Mouse (Mus musculus) neural tube, embryonic 12.5 days (tissue): ENCODE results near the gene Tgfbi. TPM values are rescaled to one million over a fixed set of nuclear protein-coding genes. Genes with fewer than 3 reads are reported as not detected.

ENCODE experiments used
- ATAC-seq: fragments of 200-750 bp; cut with Nextera tagmentation; 2 replicates; pipeline ENCODE4 v1.8.0; 2017; ENCODE audit warnings: low read depth, mild to moderate bottlenecking, moderate TSS enrichment, moderate library complexity; ENCODE audit not compliant: low FRiP score
- H3K27ac ChIP-seq: fragments of 300-500 bp; sonication (generic); 2 replicates; pipeline ENCODE4 v1.5.1; 2016
- H3K27me3 ChIP-seq: fragments of 300-500 bp; sonication (generic); replicated peaks from 2 replicates; pipeline ENCODE4 v1.6.1; 2016; ENCODE audit warnings: mild to moderate bottlenecking
- H3K36me3 ChIP-seq: fragments of 300-500 bp; sonication (generic); 2 replicates; pipeline ENCODE4 v1.6.1; 2016; ENCODE audit warnings: mild to moderate bottlenecking
- H3K4me1 ChIP-seq: fragments of 300-500 bp; sonication (generic); 2 replicates; pipeline ENCODE4 v1.6.1; 2016
- H3K4me2 ChIP-seq: fragments of 300-500 bp; sonication (generic); replicated peaks from 2 replicates; pipeline ENCODE4 v1.6.1; 2016; ENCODE audit warnings: mild to moderate bottlenecking
- H3K4me3 ChIP-seq: fragments of 300-500 bp; sonication (generic); 2 replicates; pipeline ENCODE4 v1.5.1; 2016
- H3K9ac ChIP-seq: fragments of 300-500 bp; sonication (generic); 2 replicates; pipeline ENCODE4 v1.6.1; 2016; ENCODE audit warnings: mild to moderate bottlenecking
- H3K9me3 ChIP-seq: fragments of 300-500 bp; sonication (generic); 2 replicates; pipeline ENCODE4 v1.6.1; 2016; ENCODE audit warnings: mild to moderate bottlenecking
- WGBS: fragments of 180-500 bp; shearing (Covaris S2); methylation state at CpG from one replicate; pipeline ENCODE4 v1.1.7; 2016; 5-methylcytosine and 5-hydroxymethylcytosine counted together
- polyA plus RNA-seq: library from polyadenylated mRNA; unstranded; fragments of >200 nt; fragmentation: Nextera tagmentation; extraction: Ambion mirVana; gene quantifications from 2 replicates; pipeline ENCODE4 v1.2.1, GENCODE M21; 2016

The Tgfbi gene
- polyA plus RNA-seq, 1 experiment from 2014 or later = 39.9 TPM

DNA sequence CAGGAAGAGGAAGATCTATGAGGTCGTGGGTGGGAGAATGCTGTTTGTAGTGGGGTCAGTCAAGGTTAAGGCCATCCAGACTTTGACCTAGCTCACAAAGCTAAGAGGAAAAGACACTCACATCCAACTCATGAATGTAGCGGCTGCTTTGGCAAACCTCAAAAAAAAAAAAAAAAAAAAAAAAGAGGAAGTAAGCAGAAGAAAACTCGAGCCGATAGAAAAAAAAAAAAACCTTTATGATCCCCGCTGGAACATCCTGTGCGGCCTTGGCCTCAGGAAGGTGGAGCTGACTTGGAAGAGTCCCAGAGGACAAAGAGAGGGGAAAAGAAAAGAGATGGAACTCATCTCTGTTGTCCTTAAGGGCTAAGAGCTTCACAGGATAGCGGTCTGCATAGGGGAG is 7.1 kb downstream of the Tgfbi start:
- 68% methylated on average over 7 of the region's 7 CpGs for WGBS
- peaks cover 12% of the 10 kb centered on the region; the same call in 1 of the 2 replicates for H3K4me1 ChIP-seq
- no peaks in the 10 kb centered on the region for H3K36me3 ChIP-seq
- no peak overlapping the region for H3K4me3 ChIP-seq
- H3K9me3 ChIP-seq = no peaks in the 10 kb centered on the region
- no peak for ATAC-seq
- H3K27ac ChIP-seq = no peak overlapping the region
- H3K27me3 ChIP-seq = 0 out of 2 replicates have a peak, but pooled peaks cover under 1% of the 10 kb centered on the region
- H3K4me2 ChIP-seq = no peak overlapping the region
- no peak overlapping the region for H3K9ac ChIP-seq

DNA sequence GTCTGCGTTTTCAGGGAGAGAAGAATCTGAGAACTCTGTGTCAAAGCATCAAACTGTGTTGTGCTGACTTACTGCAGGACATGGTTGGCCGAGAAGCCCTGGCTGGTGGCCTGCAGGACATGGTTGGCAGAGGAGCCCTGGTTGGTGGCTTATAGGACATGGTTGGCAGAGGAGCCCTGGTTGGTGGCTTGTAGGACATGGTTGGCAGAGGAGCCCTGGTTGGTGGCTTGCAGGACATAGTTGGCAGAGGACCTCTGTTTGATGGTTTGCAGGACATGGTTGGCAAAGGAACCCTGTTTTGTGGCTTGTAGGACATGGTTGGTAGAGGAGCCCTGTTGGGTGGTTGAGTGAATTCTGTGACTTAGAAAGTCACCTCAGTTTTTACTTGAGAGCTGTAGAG is 7.9 kb downstream of the Tgfbi start:
- Histone ChIP-seq H3K27me3 (no peaks in the 10 kb centered on the region), H3K4me2 (no peak overlapping the region), H3K9me3 (no peaks in the 10 kb centered on the region), H3K4me1 (peaks cover 12% of the 10 kb centered on the region), H3K4me3 (no peak overlapping the region), H3K36me3 (no peaks in the 10 kb centered on the region), H3K9ac (no peak overlapping the region), H3K27ac (no peak overlapping the region)
- ATAC-seq = no peak
- 97% methylated on average over 2 of the region's 2 CpGs for WGBS

DNA sequence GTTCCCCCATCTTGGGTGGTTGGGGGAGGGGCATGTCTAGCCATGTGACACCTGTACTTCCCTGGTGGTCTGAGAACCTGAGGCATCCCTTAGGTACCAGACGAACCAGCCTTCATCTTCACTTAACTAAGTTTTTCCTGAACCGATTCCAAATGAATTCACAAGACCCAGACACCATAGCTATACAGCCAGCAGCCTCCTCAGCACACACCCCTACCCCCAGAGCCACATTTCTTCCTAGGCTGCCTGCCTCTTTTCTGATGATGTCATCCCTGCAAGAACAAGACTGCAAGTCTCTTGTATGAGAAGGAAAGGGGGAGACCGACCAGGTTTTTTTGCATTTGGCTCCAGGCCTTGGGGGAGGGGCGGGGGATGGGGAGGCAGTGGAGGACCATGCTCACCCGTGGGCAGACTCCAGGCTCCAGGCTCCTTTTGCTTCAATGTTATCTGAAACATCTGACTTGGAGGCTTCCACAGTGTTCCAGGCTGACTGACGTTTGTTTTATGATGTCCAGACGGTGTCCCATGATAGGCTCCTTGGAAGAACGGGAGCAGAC is 13.0 kb downstream of the Tgfbi start:
- ATAC-seq = no peak
- 55% methylated on average over 8 of the region's 8 CpGs for WGBS
- Histone ChIP-seq H3K27me3 (no peaks in the 10 kb centered on the region), H3K4me1 (peaks cover 3% of the 10 kb centered on the region), H3K4me2 (no peak overlapping the region), H3K4me3 (no peak overlapping the region), H3K36me3 (0 out of 2 replicates have a peak, but pooled peaks cover 3% of the 10 kb centered on the region), H3K9me3 (no peaks in the 10 kb centered on the region), H3K27ac (no peak overlapping the region), H3K9ac (no peak overlapping the region)

DNA sequence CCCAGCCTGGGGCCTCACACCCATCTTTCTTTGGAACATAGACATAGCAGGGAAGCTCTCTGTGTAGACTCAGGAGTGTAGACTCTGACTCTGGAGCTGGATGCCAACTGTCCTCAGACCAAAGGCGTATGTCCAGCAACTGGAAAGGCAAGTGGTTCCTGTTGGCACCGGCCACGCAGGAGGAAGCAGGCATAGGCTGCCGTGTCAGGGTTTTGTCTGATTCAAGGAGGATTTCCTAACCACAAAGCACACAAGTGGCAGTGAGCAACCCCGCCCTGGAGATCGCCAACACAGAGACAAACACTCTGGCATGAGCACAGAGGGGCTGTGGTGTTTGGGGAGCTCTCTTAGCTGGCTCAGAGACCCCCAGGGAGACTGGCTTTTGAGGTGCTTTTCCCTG is 17.2 kb downstream of the Tgfbi start:
- Histone ChIP-seq H3K4me3 (no peak overlapping the region), H3K27me3 (no peaks in the 10 kb centered on the region), H3K9me3 (no peaks in the 10 kb centered on the region), H3K4me2 (no peak overlapping the region), H3K27ac (no peak overlapping the region), H3K36me3 (0 out of 2 replicates have a peak, but pooled peaks cover 3% of the 10 kb centered on the region), H3K4me1 (peaks cover 10% of the 10 kb centered on the region), H3K9ac (no peak overlapping the region)
- no peak for ATAC-seq
- WGBS = 81% methylated on average over 6 of the region's 6 CpGs

DNA sequence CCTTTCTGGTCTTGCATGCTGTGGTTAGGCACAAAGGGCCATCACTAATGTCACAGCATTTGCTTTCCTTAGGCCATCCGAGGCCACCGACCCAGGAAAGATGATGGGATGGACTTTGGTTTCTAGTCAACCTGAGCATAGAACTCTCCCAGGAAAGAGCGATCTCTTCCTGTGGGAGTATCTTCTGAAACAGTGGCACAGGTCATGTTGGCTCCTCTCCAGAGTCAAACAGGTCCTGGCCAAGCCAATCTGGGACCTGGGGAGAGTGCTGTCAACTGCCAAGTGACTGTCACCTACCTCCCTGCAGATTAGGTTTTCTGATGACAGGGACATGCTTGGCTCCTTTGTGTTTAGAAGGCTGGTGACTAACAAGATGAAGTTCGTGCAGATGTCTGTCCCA is 20.8 kb downstream of the Tgfbi start:
- no peak overlapping the region for H3K4me2 ChIP-seq
- H3K36me3 ChIP-seq = 0 out of 2 replicates have a peak, but pooled peaks cover 3% of the 10 kb centered on the region
- no peak overlapping the region for H3K27ac ChIP-seq
- peaks cover 16% of the 10 kb centered on the region for H3K4me1 ChIP-seq
- no peaks in the 10 kb centered on the region for H3K27me3 ChIP-seq
- H3K4me3 ChIP-seq = no peak overlapping the region
- H3K9me3 ChIP-seq = no peaks in the 10 kb centered on the region
- WGBS = 88% methylated on average over 4 of the region's 4 CpGs
- no peak for ATAC-seq
- H3K9ac ChIP-seq = no peak overlapping the region

DNA sequence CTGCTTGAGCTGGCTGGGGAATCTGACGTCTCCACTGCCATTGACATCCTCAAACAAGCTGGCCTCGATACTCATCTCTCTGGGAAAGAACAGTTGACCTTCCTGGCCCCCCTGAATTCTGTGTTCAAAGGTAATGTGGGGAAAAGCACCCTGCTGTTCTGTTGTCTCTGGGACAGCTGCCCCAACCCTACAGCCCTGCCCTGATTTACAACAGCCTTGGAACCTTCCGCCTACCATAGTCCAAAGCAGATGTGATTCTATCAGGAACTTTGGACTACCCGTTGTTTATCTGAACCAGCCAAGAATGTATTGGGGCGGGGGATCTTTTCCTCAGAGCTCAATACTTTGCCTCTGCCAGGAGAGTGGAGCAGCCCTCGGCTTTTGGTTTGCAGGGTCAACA is 21.2 kb downstream of the Tgfbi start:
- Histone ChIP-seq H3K4me1 (peaks cover 16% of the 10 kb centered on the region), H3K4me3 (no peak overlapping the region), H3K9ac (no peak overlapping the region), H3K9me3 (no peaks in the 10 kb centered on the region), H3K36me3 (0 out of 2 replicates have a peak, but pooled peaks cover 3% of the 10 kb centered on the region), H3K4me2 (no peak overlapping the region), H3K27ac (no peak overlapping the region), H3K27me3 (no peaks in the 10 kb centered on the region)
- ATAC-seq = no peak
- WGBS = 12% methylated on average over 6 of the region's 6 CpGs

DNA sequence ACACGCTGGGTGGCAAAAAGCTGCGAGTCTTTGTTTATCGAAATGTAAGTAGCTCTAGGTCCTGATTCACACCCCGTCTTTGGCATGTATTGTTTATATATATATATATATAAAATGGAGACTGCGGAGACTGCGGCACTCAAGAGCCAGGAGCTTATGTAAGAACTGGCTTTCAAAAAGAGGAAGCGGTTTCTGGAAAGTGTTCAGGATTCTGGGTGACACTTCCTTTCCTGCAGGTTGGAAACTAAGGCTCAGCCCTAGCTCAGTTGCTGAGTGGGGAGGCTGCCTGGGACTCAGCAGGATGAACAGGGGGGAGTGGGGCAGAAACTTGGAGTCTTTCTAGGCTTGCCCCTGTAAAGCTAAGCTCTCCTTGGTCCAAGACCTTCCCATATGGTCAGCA is 22.0 kb downstream of the Tgfbi start:
- Histone ChIP-seq H3K9ac (no peak overlapping the region), H3K4me1 (peaks cover 16% of the 10 kb centered on the region), H3K9me3 (no peaks in the 10 kb centered on the region), H3K27me3 (no peaks in the 10 kb centered on the region), H3K27ac (no peak overlapping the region), H3K4me2 (no peak overlapping the region), H3K4me3 (no peak overlapping the region), H3K36me3 (no peaks in the 10 kb centered on the region)
- WGBS = 94% methylated on average over 7 of the region's 7 CpGs
- ATAC-seq = no peak

DNA sequence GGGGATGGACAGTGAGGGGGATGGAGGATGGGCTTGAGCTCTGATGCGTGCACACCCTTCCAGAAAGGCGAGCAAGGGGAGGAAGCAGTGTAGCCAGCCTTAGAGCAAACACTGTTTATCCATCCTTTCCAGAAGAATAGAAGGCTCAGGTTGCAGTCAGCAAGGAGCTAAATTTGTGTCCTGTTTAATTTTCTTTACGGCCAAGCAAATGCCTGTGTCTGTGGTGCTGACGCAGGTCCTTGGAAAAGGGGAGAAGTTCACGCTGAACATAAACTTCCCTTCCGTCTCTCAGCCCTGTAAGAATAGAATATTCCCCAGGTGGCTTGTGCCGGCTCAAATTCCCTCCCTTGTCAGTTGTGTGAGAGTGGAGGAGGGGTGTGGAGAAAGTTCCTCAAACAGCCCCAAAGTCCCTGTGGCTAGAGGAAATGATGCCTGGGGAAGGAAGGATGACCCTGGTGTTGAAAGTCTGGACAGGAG is 24.9 kb downstream of the Tgfbi start:
- H3K27ac ChIP-seq = no peak overlapping the region

DNA sequence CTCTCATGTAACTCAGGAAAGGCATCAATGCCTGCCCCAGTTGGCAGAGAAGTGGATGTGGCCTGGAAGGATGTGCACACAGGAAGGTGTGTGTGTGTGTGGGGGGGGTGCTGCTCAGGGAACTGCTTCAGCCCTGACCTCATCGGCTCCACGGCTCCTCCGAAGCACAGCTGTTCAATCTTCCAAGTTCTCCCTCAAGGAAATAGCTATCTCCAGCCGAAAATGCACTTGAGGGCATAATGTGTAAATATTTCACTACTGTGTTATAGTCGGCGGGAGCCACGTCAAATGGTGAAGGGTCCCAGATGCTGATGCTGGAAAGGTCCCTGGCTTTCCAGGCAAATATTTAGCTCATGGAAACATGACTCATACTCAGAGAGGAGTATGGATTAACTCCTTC is 25.6 kb downstream of the Tgfbi start:
- Histone ChIP-seq H3K9me3 (no peaks in the 10 kb centered on the region), H3K4me3 (no peak overlapping the region), H3K4me1 (peaks cover 20% of the 10 kb centered on the region), H3K9ac (no peak overlapping the region), H3K27ac (no peak overlapping the region), H3K36me3 (no peaks in the 10 kb centered on the region), H3K4me2 (no peak overlapping the region), H3K27me3 (no peaks in the 10 kb centered on the region)
- WGBS = 69% methylated on average over 7 of the region's 7 CpGs
- ATAC-seq = no peak

More for the DNA sequence above, 24.9 kb downstream of the Tgfbi start:
- Histone ChIP-seq H3K9me3 (no peaks in the 10 kb centered on the region), H3K4me1 (peaks cover 20% of the 10 kb centered on the region), H3K27me3 (no peaks in the 10 kb centered on the region), H3K4me2 (no peak overlapping the region; the same call in 1 of the 2 replicates), H3K9ac (no peak overlapping the region), H3K4me3 (no peak overlapping the region), H3K36me3 (no peaks in the 10 kb centered on the region)
- WGBS = 27% methylated on average over 7 of the region's 7 CpGs
- ATAC-seq = no peak

DNA sequence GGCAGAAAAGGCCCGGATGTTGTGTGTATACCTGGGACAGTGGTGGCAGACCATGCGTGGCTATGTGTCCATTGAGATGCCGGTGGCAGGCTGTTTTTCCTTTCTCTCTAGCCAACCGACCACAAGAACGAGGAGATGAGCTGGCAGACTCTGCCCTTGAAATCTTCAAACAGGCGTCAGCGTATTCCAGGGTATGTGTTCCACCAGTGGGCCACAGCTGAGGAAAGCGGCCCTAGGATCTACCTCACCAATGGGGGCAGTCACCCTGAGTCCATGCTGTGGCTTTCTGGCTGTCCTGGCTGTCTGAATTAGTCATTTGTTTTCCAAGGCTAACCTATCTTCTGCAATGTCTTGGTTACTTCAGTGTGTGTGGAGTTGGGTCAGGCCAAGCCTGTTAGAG is 27.7 kb downstream of the Tgfbi start:
- Histone ChIP-seq H3K9me3 (no peaks in the 10 kb centered on the region), H3K36me3 (no peaks in the 10 kb centered on the region), H3K4me1 (peaks cover 14% of the 10 kb centered on the region), H3K9ac (no peak overlapping the region), H3K27me3 (no peaks in the 10 kb centered on the region), H3K4me3 (no peak overlapping the region), H3K27ac (no peak overlapping the region), H3K4me2 (no peak overlapping the region)
- ATAC-seq = no peak
- 95% methylated on average over 8 of the region's 8 CpGs for WGBS

DNA sequence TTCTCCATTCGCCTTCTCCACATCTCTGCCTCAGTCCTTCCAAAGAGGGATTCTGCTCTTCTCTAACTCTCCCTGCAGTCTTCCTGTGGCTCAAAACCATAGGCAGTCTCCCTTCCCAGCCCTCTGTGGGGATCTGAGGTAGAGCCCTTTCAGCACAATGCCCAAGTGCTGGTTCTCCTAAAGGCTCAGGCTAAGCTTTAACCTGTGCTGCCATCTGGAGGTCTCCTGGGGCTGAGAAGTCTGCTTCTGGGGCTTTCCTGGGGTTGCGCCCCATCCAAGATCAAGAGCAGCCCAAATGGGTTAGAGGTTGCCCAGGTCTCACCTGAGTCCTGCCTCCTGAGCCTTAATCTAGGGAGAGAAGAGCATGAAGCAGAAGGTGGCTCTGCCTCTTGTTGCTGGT is 32.4 kb downstream of the Tgfbi start:
- H3K4me1 ChIP-seq = peaks cover 4% of the 10 kb centered on the region; the same call in 1 of the 2 replicates
- H3K36me3 ChIP-seq = no peaks in the 10 kb centered on the region
- no peak for ATAC-seq
- H3K9me3 ChIP-seq = no peaks in the 10 kb centered on the region
- H3K4me3 ChIP-seq = no peak overlapping the region
- WGBS = 90% methylated on average over 2 of the region's 2 CpGs
- no peak overlapping the region for H3K4me2 ChIP-seq
- H3K27me3 ChIP-seq = no peaks in the 10 kb centered on the region
- no peak overlapping the region for H3K27ac ChIP-seq
- H3K9ac ChIP-seq = no peak overlapping the region

DNA sequence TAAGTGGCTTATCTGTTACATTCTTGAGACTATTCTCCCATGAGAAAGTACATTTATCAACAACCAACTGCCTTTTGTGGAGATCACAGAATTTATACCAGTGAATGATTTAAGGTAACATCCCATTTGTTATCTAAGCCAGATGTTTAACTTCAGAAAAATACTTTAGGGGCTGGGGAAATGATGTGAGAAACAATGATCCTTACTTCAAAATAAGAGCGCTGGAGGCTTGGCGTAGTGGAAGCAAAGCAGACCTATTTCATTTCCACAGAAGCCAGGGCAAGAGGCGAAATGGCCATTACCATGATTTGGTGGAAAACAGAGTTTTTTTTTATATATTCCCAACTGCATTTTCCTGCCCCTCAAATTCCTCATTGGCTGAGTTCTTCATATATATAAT is 34.7 kb downstream of the Tgfbi start:
- 87% methylated on average over 3 of the region's 3 CpGs for WGBS
- H3K27ac ChIP-seq = no peak overlapping the region
- no peak overlapping the region for H3K9ac ChIP-seq
- H3K4me2 ChIP-seq = no peak overlapping the region
- peaks cover 7% of the 10 kb centered on the region for H3K4me1 ChIP-seq
- no peaks in the 10 kb centered on the region for H3K27me3 ChIP-seq
- H3K4me3 ChIP-seq = no peak overlapping the region
- ATAC-seq = no peak
- H3K9me3 ChIP-seq = no peaks in the 10 kb centered on the region
- no peaks in the 10 kb centered on the region for H3K36me3 ChIP-seq

DNA sequence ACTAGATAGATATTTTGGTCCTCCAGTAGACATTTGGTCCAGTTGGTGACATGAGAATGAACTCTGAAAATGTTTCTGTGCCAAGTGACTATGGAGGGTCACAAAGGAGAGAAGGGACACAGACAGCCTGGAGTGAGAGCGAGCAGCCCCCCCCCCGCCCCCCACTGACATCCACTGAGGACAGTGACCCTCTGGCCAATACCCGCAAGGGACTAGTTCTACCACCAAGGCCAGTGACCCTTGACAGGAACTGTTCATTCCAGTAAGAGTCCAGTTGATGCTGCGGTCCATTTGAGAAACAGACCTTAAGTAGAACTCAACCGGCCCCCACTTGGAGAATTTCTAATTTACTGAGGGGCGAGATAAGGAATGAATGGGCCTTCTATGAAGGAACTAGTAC is 36.4 kb downstream of the Tgfbi start:
- H3K9ac ChIP-seq = no peak overlapping the region
- no peak for ATAC-seq
- no peaks in the 10 kb centered on the region for H3K27me3 ChIP-seq
- H3K4me1 ChIP-seq = peaks cover 7% of the 10 kb centered on the region
- H3K4me2 ChIP-seq = no peak overlapping the region
- no peaks in the 10 kb centered on the region for H3K9me3 ChIP-seq
- 79% methylated on average over 6 of the region's 6 CpGs for WGBS
- H3K4me3 ChIP-seq = no peak overlapping the region
- H3K27ac ChIP-seq = no peak overlapping the region
- no peaks in the 10 kb centered on the region for H3K36me3 ChIP-seq
